Mouse (Mus musculus) embryonic facial prominence, embryonic 10.5 days (tissue): ENCODE data around the gene Plekhg1. TPM values are rescaled to one million over a fixed set of nuclear protein-coding genes. Genes with fewer than 3 reads are reported as not detected.

Experiments used
- DNase-seq: peaks from one replicate; pipeline ENCODE4 v3.0.0-alpha.2; 2017; ENCODE audit warnings: low spot score
- H3K27ac ChIP-seq: fragments of 300-500 bp; sonication (generic); replicated peaks from 2 replicates; pipeline ENCODE4 v1.5.1; 2016; ENCODE audit warnings: mild to moderate bottlenecking
- H3K27me3 ChIP-seq: fragments of 300-500 bp; sonication (generic); replicated peaks from 2 replicates; pipeline ENCODE4 v1.6.1; 2016; ENCODE audit warnings: low read depth, mild to moderate bottlenecking; ENCODE audit not compliant: poor library complexity, severe bottlenecking
- H3K36me3 ChIP-seq: fragments of 300-500 bp; sonication (generic); replicated peaks from 2 replicates; pipeline ENCODE4 v1.6.1; 2016; ENCODE audit warnings: mild to moderate bottlenecking, moderate library complexity
- H3K4me1 ChIP-seq: fragments of 300-500 bp; sonication (generic); 2 replicates; pipeline ENCODE4 v1.6.1; 2016
- H3K4me3 ChIP-seq: fragments of 300-500 bp; sonication (generic); 2 replicates; pipeline ENCODE4 v1.5.1; 2016; ENCODE audit warnings: mild to moderate bottlenecking, moderate library complexity
- H3K9me3 ChIP-seq: fragments of 300-500 bp; sonication (generic); 2 replicates; pipeline ENCODE4 v1.6.1; 2016; ENCODE audit warnings: mild to moderate bottlenecking
- WGBS: fragments of 180-500 bp; shearing (Covaris S2); methylation state at CpG from one replicate; pipeline ENCODE4 v1.1.7; 2016; 5-methylcytosine and 5-hydroxymethylcytosine counted together
- polyA plus RNA-seq: library from polyadenylated mRNA; unstranded; fragments of >200 nt; fragmentation: Nextera tagmentation; extraction: Ambion mirVana; gene quantifications from 2 replicates; pipeline ENCODE4 v1.2.1, GENCODE M21; 2016

The Plekhg1 gene
- polyA plus RNA-seq, 1 experiment from 2014 or later, result 14.4 TPM

DNA sequence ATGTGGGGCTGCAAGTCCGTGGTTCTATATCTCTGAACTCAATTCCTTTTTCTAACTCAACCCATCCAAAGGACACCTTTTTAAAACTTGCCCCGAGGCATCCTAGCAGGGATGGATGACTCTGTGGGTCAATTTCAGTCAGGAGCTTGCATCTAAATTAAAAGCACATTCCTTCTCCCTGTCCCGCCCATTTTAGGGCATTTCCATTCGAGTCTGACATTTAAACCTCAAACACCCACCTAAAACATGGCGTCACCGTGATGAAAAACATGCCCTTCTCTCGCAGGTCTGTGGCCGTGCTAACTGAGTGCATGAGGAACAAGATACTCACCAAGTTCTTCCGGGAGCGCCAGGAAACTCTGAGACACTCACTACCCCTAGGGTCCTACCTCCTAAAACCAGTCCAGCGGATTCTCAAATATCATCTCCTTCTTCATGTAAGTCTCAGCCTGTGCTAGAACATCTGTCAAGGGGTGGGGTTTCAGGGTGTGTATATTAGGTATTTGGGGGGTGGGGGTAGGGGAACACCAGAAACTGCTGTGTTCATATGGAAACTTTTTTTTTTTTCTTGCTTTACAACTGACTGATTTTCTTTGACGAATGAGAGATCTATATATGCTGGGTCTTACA is 193.3 kb downstream of the Plekhg1 start:
- Histone ChIP-seq H3K9me3 (no peaks in the 10 kb centered on the region), H3K4me3 (no peak overlapping the region), H3K27me3 (no peaks in the 10 kb centered on the region), H3K4me1 (peaks cover 21% of the 10 kb centered on the region), H3K36me3 (peaks cover 12% of the 10 kb centered on the region), H3K27ac (0 out of 2 replicates have a peak overlapping the region, but pooled peaks have one; percentile 19)
- 63% methylated on average over 12 of the region's 12 CpGs for whole genome bisulfite sequencing
- DNase-seq, result peak; percentile 44

GRCm38 (mm10) chr10:3936864-3937263 is 196.7 kb downstream of the Plekhg1 start:
- Histone ChIP-seq H3K36me3 (peaks cover 17% of the 10 kb centered on the region), H3K4me3 (no peak overlapping the region), H3K27me3 (no peaks in the 10 kb centered on the region), H3K4me1 (peaks cover 34% of the 10 kb centered on the region), H3K27ac (no peak overlapping the region), H3K9me3 (0 out of 2 replicates have a peak, but pooled peaks cover 5% of the 10 kb centered on the region)
- no peak for DNase-seq

DNA sequence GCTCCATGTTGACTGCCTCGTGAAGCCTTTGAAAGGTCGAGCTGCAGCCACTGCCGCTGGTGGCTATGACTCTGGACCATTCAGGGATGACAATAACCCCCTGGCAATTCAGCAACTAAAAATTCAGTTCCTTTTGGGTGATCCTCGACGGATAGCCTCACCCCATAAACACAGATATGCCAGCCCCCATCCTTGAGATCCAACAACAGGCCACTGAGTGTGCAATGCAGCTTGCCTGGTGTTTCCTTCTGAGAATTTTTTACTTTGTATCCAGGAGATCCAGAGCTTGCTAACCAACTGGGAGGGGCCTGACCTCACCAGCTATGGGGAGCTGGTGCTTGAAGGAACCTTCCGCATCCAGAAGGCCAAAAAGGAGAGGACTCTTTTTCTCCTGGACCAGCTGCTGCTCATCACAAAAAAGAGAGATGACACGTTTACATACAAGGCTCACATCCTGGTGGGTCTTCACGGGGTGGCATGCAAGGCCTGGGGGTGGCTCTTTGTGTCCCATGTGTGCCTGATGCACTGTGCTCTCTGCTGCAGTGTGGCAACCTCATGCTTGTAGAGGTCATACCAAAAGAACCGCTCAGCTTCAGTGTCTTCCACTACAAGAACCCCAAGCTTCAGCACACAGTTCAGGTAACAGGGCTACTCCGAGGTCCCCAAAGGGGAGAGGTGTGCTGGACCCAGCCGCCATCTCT is 199.9 kb downstream of the Plekhg1 start:
- Histone ChIP-seq H3K9me3 (0 out of 2 replicates have a peak, but pooled peaks cover 5% of the 10 kb centered on the region), H3K27me3 (no peaks in the 10 kb centered on the region), H3K36me3 (peaks cover 17% of the 10 kb centered on the region), H3K27ac (peak overlapping the region; percentile 82), H3K4me1 (peaks cover 28% of the 10 kb centered on the region), H3K4me3 (no peak overlapping the region)
- no peak for DNase-seq
- 90% methylated on average over 11 of the region's 11 CpGs for WGBS

DNA sequence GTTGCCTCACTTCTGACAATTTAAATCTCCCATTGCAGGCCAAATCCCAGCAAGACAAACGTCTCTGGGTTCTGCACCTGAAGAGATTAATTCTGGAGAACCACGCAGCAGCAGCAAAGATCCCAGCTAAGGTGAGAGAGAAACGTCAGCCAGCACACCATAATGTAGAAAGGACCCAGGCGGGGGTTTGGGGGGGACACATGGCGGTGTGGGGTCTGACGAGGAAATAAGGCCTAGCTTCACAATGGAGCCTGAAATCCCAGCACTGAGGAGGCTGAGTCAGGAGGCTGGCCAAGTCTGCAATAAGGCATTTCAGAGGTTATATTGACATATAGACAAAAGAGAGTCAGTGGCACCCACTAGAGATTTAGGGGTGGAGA is 200.4 kb downstream of the Plekhg1 start:
- Histone ChIP-seq H3K36me3 (peaks cover 17% of the 10 kb centered on the region), H3K27me3 (no peaks in the 10 kb centered on the region), H3K9me3 (0 out of 2 replicates have a peak, but pooled peaks cover 5% of the 10 kb centered on the region), H3K4me3 (no peak overlapping the region), H3K27ac (peak overlapping the region; percentile 82), H3K4me1 (peaks cover 28% of the 10 kb centered on the region)
- no peak for DNase-seq
- WGBS, result 83% methylated on average over 6 of the region's 6 CpGs

- Histone ChIP-seq H3K27me3 (no peaks in the 10 kb centered on the region), H3K36me3 (peaks cover 17% of the 10 kb centered on the region), H3K4me1 (peaks cover 28% of the 10 kb centered on the region), H3K4me3 (no peak overlapping the region), H3K27ac (peak overlapping the region; percentile 82), H3K9me3 (0 out of 2 replicates have a peak, but pooled peaks cover 5% of the 10 kb centered on the region)
- 22% methylated on average over 11 of the region's 11 CpGs for WGBS
- DNase-seq, result peak; percentile 76
These were observed 201.0 kb downstream of the Plekhg1 start for GRCm38 (mm10) chr10:3941054-3941757.

DNA sequence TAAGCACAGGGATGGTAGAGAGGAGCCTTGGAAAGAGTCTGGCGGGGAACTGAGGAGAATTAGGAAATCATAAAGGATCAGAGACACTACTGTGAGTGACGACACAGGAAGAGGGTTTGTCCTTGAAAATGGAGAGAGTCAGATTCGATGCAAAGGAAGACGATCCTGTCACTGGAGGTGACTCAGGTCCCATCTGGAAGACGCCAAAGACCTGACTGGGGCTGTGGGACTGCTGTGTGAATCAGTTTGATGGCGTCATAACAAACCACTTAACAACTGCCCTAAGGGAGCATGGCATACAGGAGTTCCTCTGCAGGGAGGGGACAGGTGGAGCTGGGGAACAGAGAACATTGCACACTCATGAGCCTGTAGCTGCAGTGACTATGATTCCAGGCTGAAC is 202.1 kb downstream of the Plekhg1 start:
- whole genome bisulfite sequencing, result 56% methylated on average over 6 of the region's 6 CpGs
- Histone ChIP-seq H3K27ac (peak overlapping the region; percentile 82; the same call in 1 of the 2 replicates), H3K9me3 (0 out of 2 replicates have a peak, but pooled peaks cover 5% of the 10 kb centered on the region), H3K4me1 (peaks cover 28% of the 10 kb centered on the region), H3K4me3 (no peak overlapping the region), H3K27me3 (no peaks in the 10 kb centered on the region), H3K36me3 (peaks cover 24% of the 10 kb centered on the region)
- no peak for DNase-seq

GRCm38 (mm10) chr10:3943492-3944395 is 203.6 kb downstream of the Plekhg1 start:
- peak; percentile 72 for DNase-seq
- peaks cover 30% of the 10 kb centered on the region for H3K36me3 ChIP-seq
- no peak overlapping the region for H3K27ac ChIP-seq
- WGBS, result 39% methylated on average over 10 of the region's 10 CpGs
- peaks cover 28% of the 10 kb centered on the region for H3K4me1 ChIP-seq
- 0 out of 2 replicates have a peak, but pooled peaks cover 5% of the 10 kb centered on the region for H3K9me3 ChIP-seq
- no peak overlapping the region for H3K4me3 ChIP-seq
- H3K27me3 ChIP-seq, result no peaks in the 10 kb centered on the region

DNA sequence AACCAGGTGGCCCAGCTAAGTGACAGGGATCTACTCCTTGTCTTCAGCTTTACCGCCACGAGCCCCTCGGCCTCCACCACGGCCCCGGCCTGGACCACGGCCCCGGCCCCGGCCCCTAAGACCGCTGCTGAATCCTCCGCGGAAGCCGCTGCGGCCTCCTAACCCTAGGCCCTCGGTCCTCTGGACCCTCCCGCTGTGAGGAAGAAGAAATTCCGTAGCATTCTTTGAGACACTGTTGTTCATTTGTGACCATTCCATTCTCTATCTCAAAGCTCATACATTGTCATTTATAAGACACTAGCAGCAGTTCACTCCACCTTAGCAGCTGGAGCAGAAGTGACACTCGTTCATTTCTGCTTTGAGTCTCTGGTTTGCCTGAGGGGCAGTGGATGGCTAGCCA is 206.7 kb downstream of the Plekhg1 start:
- Histone ChIP-seq H3K27me3 (no peaks in the 10 kb centered on the region), H3K4me3 (no peak overlapping the region), H3K4me1 (peaks cover 11% of the 10 kb centered on the region), H3K9me3 (no peaks in the 10 kb centered on the region), H3K36me3 (peaks cover 27% of the 10 kb centered on the region), H3K27ac (no peak overlapping the region)
- no peak for DNase-seq
- 90% methylated on average over 17 of the region's 17 CpGs for WGBS

- 96% methylated on average over 7 of the region's 7 CpGs for WGBS
- H3K36me3 ChIP-seq, result peaks cover 27% of the 10 kb centered on the region
These were observed 207.2 kb downstream of the Plekhg1 start for GRCm38 (mm10) chr10:3947346-3947745.

GRCm38 (mm10) chr10:3949306-3949705 is 209.1 kb downstream of the Plekhg1 start:
- DNase-seq, result no peak
- Histone ChIP-seq H3K9me3 (no peaks in the 10 kb centered on the region), H3K36me3 (peaks cover 27% of the 10 kb centered on the region), H3K4me3 (no peak overlapping the region), H3K27ac (no peak overlapping the region), H3K27me3 (no peaks in the 10 kb centered on the region), H3K4me1 (no peaks in the 10 kb centered on the region)
- WGBS, result 90% methylated on average over 6 of the region's 6 CpGs

More at GRCm38 (mm10) chr10:3947346-3947745, 207.2 kb downstream of the Plekhg1 start:
- no peak for DNase-seq
- Histone ChIP-seq H3K4me3 (no peak overlapping the region), H3K27me3 (no peaks in the 10 kb centered on the region), H3K9me3 (no peaks in the 10 kb centered on the region), H3K27ac (no peak overlapping the region), H3K4me1 (peaks cover 7% of the 10 kb centered on the region)

GRCm38 (mm10) chr10:3956471-3956870 is 216.3 kb downstream of the Plekhg1 start:
- WGBS, result 93% methylated on average over 22 of the region's 22 CpGs
- Histone ChIP-seq H3K4me1 (no peaks in the 10 kb centered on the region), H3K27me3 (no peaks in the 10 kb centered on the region), H3K36me3 (peaks cover 33% of the 10 kb centered on the region), H3K4me3 (no peak overlapping the region), H3K9me3 (no peaks in the 10 kb centered on the region), H3K27ac (no peak overlapping the region)
- DNase-seq, result no peak

DNA sequence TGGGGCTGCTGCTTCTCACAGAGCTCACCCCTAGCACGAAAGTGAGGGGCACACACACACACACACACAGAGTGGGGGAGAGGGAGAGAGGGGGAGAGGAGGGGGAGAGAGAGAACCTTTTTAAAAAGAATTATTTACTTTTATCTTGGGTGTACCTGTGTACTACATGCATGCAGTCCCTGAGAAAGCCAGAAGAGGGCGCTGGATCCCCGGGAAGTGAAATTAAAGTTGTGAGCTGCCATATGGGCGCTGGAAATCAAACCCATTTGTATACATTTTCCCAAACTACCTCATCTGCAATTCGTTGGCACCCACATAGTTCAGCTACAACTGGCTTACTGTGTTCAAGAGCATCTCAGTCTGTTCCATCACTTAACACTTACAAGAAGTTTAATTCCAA is 218.4 kb downstream of the Plekhg1 start:
- Histone ChIP-seq H3K27ac (no peak overlapping the region), H3K4me3 (no peak overlapping the region), H3K27me3 (no peaks in the 10 kb centered on the region), H3K9me3 (no peaks in the 10 kb centered on the region), H3K4me1 (no peaks in the 10 kb centered on the region), H3K36me3 (peaks cover 43% of the 10 kb centered on the region)
- 80% methylated on average over 5 of the region's 5 CpGs for WGBS
- DNase-seq, result no peak
